Mouse (Mus musculus): ENCODE measurements around the gene Prnd. TPM values are rescaled to one million over a fixed set of nuclear protein-coding genes. Genes with fewer than 3 reads are reported as not detected.

The Prnd gene
- not detected for total RNA-seq (2021)
- long read RNA-seq, experiment 1, result 0 reads
- long read RNA-seq, experiment 2, result 0 reads

DNA sequence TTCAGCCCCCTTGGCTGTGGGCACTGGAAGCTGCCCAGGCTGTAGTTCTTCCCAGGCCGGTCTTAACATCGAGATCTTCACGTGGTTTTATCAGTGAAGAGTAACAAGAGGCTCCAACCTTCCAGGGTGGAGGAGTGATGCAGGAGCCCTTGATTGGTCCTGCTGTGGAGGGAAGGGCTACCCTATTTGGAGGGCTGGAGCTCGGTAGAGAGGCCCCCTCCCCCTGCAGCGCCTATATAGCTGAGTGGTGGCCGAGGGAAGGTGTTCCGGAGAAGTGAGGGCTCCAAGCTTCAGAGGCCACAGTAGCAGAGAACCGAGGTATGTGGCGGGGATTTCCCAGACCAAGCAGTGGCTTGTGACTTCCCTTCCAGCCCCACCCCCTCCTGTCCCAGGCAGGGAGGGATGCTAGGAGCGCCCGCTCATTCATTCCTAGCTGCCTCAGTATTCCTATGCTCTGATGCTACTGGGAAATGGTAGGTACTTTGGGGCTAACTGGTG, at the start of gene Prnd:
Gene Prnd, plus strand, starts transcription at position 264 of the 498 bp plus-strand sequence.
- DNase-seq (ENCODE audit: low spot score in 2 of 2), result peak in 1 of 2 experiments; percentile 0

DNA sequence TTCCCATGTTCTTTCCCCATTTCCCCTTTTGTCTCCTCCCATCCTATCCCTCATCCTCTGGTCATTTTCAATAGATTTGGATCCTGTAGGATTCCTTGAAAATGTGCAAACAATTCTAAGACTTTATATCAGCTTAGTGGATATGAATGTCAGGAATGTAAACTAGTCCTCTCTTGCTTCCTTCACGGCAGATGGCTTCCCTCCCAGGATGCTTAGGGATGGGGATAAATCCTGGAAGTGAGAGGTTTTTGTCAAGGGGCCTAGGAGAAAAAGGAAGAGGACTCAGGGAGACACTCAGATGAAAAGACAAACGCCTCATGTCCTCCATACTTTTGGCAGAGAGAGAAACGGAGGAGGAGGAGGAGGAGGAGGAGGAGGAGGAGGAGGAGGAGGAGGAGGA, 48.2 kb upstream of the Prnd start:
- no peak for DNase-seq (ENCODE audit: low spot score in 2 of 2)

DNA sequence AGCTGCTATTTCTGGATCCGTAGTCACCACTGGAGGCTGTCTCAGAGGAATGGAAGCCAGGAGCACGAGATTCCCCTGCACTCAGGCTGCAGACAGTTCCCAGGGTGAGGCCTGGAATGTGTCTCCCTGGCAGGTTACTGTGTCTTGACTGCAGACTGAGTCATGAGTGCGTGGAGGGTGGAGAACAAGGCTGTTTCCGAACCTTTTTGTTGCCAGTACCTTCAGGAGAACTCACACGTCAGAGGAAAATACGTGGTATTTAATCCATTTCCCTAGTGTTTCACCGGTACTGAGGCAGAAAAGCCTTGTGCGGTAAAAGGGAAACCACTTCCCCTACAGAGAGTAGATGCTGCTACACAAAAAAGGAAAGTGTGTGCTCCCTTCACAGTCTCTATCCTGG, 47.8 kb upstream of the Prnd start:
- DNase-seq (ENCODE audit: low spot score in 2 of 2), result peak; percentile 37 to 48

DNA sequence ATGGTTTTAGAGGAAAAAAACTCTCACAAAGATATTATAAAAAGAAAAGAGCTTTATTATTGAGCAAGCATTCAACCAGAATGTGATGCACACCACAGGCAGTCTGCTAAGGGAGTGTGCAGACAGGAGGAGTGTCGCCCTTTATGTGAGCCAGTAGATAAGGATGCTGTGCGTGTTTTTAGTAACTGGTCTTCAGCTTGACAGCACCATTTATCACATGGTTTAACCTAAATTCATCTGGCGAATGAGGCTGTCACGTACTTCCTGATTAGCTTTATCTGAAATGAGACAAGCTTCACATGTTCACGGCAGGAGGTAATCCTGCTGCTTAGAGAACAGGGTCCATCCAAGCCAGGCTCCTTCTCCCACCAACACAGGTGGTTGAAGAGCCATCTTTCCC, 45.6 kb upstream of the Prnd start:
- no peak for DNase-seq (ENCODE audit: low spot score in 2 of 2)

DNA sequence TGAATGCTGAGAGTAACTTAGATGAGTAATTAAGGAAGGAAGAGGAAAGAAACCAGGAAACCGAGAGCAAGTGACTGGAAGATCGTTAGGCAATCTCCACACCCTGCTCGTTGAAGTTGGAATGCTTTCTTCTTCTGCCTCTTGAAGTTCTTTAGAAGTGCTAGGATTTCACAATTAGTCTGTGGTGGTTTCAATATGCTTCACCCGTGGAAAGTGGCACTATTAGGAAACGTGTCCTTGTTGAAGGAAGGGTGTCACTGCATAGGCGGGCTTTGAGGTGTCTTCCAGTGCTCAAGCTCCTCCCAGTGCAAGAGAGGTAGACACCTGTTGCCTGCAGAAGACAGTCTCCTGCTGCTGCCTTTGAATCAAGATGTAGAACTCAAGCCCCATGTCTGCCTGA, 44.9 kb upstream of the Prnd start:
- no peak for DNase-seq (ENCODE audit: low spot score in 2 of 2)

DNA sequence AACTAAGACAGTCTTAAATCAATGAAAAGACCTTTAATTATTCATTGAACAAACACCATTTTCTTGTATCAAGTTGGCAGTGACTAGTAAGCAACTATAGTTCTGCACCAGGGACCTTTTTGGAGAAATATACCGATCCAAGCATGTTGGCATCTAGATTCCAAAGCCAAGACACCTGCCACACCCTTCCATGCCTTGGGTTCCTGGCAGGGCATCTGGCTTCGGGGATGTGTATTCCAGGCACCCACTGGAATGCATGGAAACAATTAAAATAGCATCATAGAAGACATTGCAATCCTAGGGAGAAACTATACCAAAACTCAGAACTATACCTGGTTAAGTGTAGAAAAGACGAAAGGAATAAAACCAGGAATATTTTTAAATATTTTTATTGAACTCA, 44.4 kb upstream of the Prnd start:
- DNase-seq (ENCODE audit: low spot score in 2 of 2), result no peak

DNA sequence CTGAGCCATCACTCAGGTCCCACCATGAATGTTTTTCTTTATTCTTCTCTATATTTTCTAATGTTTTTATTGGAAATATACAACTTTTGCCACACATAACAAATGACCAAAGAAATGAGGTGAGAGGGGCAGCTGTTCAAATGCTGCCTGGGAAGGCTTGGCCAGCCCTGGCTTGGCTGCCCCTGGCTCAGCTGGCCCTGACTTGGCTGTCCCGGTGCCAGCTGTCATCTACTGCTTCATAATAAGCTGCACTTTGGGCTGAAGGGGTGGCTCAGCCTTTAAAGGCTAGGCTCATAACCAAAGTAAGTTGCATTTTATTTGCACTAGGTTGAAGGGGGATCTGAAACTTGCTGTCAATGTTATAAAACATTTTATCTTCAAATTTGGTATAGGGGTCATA, 43.8 kb upstream of the Prnd start:
- DNase-seq (ENCODE audit: low spot score in 2 of 2), result no peak

DNA sequence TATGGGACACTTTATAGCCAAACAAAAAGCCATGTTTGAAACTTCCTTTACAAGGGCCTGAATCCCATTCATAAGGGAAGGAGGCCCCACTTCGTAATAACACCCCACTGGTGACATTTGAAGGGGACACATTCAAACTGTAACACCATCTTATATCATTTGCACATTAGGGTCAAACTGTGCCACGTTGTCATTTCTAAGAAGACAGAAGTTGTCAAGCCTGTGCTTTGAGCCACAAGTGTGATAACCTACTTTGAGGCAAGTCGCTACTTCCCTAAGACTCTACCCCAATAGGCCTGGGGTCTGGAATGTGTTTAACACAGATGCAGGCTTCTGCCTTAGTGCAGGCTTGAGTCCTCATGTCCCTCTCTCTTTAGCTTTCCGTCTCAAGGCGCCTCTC, 43.4 kb upstream of the Prnd start:
- DNase-seq (ENCODE audit: low spot score in 2 of 2), result no peak

DNA sequence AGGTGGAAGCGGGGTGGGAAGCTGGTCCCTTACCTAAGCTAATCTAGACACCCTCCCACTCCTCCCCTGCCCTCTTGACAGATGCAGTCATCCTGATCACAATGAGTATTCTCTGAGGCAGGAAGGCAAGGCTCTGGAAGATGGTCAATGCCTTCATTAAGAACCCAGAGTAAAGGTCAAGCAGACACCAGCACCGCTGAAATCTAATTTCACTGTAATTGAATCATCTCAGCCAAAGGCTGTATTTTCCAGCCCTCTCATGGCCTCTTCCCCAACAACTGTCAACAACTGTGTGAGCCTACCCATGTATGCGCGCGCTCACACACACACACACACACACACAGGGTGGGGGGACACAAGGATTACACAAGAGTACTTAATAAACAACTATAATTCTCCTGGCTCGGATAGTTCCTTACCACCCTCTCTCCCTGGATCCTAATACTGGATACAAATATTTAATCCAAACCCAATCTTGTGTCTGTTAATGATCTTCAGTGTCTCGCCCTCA, 42.3 kb upstream of the Prnd start:
- no peak for DNase-seq (ENCODE audit: low spot score in 2 of 2)

DNA sequence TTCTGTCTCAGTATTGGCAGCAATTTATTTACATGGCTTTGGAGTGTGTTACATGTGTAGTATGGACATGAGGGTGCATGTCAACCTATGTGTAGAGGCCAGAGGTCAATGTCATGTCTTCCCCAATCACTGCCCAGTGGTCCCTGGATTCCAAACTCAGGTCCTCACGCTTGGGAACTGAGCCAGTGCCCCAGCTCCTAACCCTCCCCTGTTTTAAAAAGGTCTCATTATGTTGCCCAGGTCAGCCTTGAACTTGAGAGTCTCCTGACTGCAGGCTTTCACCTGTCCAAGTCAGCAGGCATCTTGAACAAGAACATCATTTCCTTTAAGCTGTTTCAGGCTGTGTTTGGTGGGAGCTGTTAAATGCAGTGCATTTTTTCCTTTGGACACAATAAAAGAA, 41.8 kb upstream of the Prnd start:
- DNase-seq (ENCODE audit: low spot score in 2 of 2), result no peak

DNA sequence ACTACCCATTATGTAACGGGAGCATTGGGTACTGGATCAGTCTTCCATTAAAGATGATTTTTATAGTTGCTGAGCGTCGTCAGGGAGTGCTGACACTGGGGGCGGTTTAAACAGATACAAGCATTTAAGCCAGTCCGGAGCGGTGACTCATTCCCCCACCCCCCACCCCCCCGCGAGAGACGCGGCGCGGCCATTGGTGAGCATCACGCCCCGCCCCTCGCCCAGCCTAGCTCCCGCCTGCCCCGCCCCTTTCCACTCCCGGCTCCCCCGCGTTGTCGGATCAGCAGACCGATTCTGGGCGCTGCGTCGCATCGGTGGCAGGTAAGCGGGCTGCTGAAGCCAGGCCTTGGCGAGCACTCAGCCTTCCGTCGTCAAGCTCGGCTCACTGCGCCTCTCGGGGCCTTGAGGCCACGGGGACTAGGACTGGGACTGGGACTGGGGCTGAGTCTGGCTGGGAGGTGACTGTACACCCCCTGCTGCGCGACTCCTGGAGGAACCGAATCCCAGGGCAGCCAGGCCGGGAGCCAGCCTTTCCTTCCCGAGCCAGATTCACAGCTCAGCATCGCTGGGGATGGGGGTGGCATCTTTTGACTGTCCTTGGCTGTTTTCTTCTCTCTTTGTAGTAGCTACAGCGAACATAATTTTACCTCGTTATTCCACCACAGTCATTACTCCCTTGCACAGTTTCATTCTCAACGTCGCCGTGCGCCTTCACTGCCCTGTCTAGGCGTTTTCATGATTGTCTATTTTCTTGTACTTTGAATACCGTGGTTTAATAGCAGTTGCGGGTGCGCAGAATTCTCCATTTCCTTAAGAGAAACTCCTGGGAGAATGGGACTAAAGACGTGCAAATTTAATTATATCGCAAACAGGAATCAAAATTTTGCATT, 40.7 kb upstream of the Prnd start, which contains the start of the genes Prnp and Prn:
Gene Prnp, plus strand, starts transcription at position 246 of the 890 bp plus-strand sequence.
Gene Prn, plus strand, starts transcription at position 275 of the 890 bp plus-strand sequence.
- DNase-seq (ENCODE audit: low spot score in 2 of 2), result peak; percentile 90 to 93

DNA sequence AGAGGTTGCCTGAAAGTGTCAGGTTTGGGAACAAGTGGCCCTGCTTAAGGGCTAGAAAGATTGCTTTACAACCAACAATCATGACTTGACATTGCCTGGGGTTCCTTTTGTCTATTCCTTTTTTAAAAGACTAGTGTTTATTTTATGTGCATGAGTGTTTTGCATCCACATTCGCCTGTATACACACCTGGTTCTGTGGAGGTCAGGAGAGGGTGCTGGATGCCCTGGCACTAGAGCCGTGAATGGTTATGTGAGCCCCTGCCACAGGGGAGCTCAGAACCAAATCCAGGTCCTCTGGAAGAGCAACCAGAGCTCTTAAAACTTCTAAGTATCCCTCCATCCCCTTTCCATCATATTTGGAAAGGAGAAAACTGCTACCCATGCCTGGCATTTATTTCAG, 39.8 kb upstream of the Prnd start:
- DNase-seq (ENCODE audit: low spot score in 2 of 2), result no peak

DNA sequence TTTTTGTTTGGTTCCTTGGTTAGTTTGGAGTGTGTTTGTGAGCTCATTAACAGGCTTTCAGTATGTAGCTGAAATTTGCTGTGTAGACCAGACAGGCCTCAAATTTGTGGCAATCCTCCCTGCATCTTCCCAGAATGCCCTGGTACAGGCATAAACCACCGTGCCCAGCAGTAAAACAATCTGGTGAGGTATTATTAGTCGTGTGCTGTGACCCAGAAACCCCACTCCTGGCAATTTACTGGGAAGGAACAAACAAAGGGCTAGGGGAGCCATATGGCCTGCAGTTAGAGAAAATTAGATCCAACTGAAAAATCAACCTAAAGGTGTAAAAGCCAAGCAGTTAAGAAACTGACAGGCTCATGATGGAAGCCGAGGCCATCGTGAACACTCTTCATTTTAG, 39.3 kb upstream of the Prnd start:
- no peak for DNase-seq (ENCODE audit: low spot score in 2 of 2)

DNA sequence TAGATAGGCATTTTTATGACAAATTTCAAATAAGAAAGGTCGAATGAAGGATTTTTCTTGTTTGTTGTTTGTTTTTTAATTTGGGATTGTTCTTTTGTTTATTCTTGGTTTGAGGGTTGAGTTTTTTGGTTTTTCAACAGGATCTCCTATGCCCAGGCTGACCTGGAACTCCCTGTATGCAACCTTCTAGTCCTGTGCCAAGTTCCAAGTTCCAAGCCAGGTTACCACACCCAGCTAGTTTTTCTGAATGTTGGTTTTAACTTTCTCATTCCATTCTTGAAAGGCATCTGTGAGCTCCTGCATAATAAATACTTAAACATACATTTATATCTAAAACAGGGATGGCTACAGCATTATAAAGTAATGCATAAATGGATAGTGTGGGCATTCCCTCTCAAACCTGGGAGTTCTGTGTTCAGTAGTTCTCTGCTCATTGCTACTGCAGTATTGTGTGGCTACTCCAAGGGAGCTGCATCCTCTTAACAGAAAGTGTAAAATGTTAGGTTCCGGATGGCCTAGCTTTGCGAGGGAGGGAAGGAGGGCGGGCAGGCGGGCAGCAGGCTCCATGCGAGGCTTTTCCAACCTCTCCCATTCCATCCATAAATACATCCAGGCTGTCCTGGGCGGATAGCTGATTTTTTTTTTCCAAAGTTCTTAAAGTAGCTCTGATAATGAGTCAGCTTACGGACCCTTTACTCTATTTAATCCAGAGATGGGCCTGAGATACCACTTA, 38.0 kb upstream of the Prnd start:
- DNase-seq (ENCODE audit: low spot score in 2 of 2), result no peak

DNA sequence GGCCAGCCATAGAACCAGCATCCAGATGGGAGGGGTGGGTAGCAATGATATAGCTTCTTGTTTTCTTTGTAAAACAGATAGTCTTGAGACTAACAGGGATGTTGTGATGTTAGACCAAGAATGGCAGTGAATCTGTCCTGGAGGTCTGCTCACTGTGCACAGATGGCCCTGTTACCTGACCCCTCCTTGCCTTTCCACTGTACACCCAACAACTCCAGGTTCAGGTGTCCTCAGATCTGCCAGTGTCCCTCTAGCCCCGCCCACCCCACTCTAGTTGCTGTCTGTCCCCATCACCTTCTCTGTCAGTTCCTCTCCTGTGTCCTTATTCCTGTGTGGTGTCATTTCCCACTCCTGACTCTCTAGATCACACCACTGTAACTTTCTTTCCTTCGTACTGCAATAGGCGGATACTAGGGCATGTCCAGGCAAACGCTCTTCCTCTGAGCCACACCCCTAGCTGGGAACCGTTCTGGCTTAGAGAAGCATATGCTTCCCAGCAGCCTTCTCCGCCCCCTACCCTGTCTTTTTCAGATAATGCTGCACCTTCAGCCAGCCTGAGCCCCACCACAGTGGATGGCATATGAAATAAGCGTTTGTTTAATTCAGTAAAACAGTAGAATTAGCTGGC, 18.3 kb upstream of the Prnd start:
- DNase-seq (ENCODE audit: low spot score in 2 of 2), result no peak

DNA sequence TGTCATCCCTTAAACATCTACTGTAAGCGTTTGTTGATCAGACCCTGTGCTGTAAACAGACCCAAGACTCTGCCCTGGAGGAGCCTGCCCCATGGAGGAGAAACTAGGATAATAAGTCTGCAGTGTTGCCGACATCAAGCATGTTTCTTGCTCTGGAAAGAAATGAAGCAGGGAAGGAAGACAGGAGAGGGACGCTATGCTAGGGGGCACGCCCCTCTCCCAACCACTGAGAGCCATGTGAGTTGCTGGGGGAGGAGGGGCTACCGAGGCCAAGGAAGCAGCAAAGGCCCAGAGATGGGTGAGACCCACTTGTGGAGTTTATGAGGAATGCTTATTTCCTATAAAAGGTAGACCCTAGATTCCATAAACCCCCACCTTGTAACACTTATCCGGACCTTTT, 17.6 kb upstream of the Prnd start:
- no peak for DNase-seq (ENCODE audit: low spot score in 2 of 2)

DNA sequence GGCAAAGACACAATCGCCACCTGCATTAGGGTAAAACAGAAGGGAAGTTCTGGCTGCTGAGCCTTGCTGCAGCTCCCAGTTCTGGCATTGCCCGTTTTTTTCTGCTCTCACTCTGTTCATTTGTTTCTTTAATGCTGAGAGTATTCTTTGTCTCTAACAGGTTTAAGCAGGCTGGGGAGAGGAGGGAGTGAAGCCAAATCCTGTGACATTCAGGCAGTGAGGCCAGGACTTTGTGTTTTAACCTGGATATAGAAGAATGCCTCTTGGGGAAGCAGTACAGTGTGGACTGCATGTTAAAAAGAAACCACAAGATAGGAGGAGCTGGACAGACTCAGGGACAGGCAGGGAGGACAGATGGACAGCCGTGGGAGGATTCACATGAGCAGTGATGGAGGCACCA, 17.1 kb upstream of the Prnd start:
- no peak for DNase-seq (ENCODE audit: low spot score in 2 of 2)

DNA sequence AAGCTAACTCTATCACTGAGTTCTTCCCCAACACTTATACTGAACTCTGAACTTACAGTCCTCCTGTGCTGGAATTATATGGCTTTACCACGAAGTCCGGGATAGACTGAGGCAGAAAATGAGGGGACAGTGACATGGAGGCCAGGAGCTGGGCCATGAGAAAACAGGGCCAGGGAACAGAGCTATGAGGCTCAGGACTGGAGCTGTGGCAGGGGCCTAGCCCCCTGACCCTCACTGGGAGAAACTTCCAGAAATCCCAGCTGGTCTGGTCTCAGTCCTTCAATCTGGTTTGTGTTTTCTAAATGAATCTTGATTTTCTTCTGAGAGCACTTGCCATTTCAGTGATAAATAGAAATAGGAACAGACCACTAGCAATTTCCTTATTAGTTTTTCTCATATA, 16.4 kb upstream of the Prnd start:
- DNase-seq (ENCODE audit: low spot score in 2 of 2), result no peak

DNA sequence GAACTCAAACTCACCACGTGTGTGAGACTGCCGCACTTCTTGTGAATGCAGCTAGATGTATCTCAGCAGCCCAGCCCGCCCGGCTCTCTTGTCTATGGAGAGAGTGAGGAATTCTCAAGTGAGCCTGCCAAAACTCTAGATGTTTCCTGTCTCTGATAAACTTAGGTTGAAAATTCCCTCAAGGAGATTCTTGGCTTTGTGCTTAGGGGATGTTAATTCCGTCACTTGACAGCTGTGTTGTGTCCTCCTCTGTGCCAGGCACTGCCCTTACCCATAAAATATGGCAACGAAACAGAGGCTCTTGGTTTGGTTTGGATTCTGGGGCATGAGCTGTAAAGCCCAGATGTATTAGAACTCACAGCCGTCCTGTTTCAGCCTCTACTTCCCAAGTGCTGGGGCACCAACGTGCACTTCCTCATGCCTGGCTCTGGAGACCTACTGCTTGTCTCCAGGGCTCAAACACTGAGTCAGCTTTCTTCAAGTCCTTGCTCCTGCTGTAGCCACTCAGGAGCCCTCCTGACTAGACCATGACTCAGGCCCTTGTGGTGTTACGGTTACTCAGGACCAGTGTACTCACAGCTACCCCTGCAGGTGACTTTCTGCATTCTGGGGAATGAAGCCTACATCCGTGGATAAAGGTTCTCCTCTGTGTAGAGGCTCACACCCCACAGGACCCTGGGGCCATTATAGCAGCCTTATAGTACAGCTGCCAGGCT, 15.1 kb upstream of the Prnd start:
- peak in 1 of 2 experiments; percentile 29 for DNase-seq (ENCODE audit: low spot score in 2 of 2)

DNA sequence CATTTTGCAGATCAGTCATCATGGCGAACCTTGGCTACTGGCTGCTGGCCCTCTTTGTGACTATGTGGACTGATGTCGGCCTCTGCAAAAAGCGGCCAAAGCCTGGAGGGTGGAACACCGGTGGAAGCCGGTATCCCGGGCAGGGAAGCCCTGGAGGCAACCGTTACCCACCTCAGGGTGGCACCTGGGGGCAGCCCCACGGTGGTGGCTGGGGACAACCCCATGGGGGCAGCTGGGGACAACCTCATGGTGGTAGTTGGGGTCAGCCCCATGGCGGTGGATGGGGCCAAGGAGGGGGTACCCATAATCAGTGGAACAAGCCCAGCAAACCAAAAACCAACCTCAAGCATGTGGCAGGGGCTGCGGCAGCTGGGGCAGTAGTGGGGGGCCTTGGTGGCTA, 14.3 kb upstream of the Prnd start:
- DNase-seq (ENCODE audit: low spot score in 2 of 2), result no peak
